Mouse (Mus musculus) ovary, adult 18-20 months (tissue): ENCODE results near the gene Nptxr.

ENCODE experiments used
- DNase-seq: peaks from one replicate; pipeline ENCODE4 v3.0.0; 2022; ENCODE audit warnings: low spot score, mixed read lengths

Nptxr gene

GRCm38 (mm10) chr15:79804352-79805071, at the start of gene Nptxr:
TSS of gene Nptxr (minus strand) at chr15:79804766.
- DNase-seq, result no peak

- no peak for DNase-seq
These were observed 45.6 kb upstream of the Nptxr start for GRCm38 (mm10) chr15:79850143-79850542.

DNA sequence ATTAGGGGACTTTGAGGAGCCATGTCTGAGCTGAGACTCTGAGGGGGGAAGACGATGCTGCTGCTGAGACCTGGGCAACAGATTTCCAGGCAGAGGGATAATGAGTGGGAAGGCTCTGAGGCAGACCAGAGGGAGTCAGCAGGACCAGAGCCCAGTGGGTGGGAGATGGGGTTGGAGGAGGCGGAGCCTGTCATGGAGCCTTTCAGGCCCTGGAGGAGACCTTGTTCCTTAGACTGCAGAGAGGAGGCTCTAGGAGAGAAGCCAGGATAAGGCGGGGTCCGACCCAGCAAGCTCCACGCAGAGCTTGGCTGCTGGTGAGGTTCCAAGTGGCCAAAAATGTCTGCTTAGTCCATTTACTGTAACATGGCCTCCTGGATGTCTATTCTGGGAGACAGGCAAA, 42.5 kb upstream of the Nptxr start:
- DNase-seq, result no peak

- DNase-seq, result no peak
These were observed 41.4 kb upstream of the Nptxr start for GRCm38 (mm10) chr15:79845986-79846385.

DNA sequence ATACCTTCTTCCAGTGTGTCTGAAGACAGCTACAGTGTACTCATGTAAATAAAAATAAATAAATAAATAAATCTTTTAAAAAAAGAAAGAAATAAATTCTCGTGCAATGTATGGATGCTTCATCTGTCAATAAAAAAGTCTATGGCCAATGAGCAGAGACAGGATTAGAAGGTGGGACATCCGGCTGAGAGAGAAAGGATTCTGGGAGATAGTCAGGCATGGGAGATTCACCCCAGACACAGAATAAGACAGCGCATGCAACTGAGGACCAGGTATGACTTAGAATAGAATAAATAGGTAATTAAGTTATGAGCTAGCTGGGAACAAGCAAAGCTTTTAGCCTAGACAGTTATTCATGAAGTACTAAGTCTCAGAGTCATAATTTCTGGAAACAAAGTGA, 38.4 kb upstream of the Nptxr start:
- no peak for DNase-seq

DNA sequence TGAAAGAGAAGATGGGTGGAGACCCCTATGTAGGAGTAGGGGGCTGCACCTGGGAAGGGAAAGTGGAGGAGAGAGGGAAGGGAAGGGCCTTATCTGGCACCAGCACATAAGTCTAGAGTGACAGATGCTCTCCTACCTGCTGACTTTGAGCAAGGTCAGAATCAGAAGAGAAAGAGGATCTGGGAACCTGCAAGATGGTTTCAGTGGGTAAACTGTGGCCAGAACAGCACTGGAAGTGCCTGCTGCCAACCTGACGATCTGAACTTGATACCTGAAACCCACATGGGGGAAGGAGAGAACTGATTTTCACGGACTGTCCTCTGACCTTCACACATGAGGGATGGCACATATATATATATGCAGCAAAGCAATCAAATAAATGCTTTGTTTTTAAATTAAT, 35.7 kb upstream of the Nptxr start:
- DNase-seq, result no peak

GRCm38 (mm10) chr15:79834881-79835260, 30.3 kb upstream of the Nptxr start:
- no peak for DNase-seq

GRCm38 (mm10) chr15:79834130-79834880, 29.7 kb upstream of the Nptxr start, which contains the start of the genes Npcd and Cbx6:
TSS of gene Npcd (minus strand) at chr15:79834237.
TSS of gene Cbx6 (minus strand) at chr15:79834688.
- peak; percentile 95 for DNase-seq

DNA sequence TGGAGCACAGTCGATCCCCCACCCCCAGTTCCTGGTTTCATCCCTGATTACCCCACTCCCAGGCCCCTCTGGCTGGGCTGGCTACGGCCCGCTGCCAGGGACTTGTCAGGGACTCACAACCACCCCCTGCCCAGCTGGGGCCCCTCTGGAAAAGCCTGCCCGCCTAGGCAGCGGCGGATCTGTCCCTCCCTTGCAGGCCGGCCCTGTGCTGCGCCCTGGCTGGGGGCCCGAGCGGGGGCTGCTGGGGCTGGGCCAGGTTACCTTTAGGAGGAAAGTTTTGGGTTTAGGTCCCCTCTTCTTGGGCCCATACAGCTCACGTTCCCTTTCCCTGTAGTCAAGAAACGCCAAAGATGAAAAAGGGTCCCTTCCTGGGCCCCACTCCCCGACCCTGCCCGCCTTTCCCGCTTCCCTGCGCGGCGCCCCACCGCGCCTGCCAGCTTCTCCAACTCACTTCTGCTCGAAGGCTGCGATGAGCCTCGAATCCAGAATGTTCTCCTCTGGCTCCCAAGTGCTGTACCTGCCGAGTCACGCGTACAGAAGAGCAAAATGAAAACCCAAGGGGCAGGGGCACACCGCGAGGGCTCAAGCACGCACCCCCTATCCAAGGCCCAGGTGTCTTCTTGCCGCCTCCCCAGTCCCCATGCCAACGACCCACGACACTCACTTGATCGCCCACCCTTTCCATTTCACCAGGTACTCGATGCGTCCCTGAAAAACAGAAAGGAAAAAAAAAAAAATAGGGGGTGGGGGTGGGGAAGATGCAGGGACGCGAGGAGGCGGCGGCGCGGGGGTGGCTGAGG, 28.9 kb upstream of the Nptxr start:
- DNase-seq, result no peak

DNA sequence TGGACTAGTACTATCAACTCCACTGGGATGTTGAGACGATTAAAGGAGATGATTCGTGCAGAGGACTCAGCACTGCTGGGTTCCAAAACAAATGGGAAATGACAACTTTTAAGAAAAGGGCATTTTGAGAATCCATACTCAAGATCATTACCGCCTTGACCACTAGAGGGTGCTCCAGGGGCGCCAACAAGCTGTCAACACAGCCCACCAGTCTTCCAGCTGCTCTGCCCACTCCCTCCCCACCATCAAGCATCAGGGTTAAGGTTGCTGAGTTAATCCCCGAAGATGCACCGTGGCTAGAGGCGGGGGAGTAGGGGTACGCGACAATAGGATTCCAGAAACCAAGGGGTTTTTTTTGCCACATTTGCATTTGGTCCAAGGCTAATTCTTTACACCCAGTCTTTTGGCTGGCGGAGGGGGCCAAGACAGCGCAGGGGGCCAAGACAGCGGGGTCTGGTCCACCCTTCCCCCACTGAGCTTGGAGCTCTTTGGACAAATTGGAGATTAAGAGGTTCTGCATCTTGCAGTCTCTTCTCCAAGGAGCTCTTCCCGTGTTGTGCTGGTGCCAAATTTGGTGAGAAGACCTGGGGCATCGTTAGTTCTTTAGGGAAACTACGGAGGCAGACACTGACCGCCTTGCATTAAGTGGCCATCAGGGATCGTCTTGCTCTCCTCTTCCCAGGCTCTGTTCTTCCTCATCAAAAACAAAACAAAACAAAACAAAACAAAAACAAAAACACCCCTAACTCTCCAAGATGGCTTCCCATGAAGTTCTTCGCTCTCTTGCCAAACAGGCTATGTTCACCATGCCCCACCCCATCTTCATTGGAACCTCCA, 27.7 kb upstream of the Nptxr start:
- DNase-seq, result no peak

DNA sequence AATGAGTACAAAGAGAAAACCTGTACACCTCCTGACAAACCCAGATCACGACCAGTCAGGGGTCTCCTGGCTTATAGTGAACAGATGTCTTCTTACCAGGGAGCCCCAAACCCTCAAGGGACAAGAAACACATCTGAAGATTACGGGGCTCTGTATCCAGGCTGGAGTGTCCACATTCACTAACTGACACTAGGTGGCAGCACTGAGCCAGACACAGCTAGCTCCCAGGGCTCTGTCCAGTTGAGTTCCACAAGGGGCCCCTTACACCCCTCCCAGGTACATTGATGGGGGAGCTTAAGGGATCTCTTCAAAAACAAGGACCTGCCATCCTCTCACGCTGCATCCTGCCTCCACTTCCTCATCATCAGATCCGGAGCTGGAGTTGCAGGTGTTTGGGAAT, 25.8 kb upstream of the Nptxr start:
- DNase-seq, result no peak

GRCm38 (mm10) chr15:79829431-79829830, 24.9 kb upstream of the Nptxr start:
- DNase-seq, result no peak

DNA sequence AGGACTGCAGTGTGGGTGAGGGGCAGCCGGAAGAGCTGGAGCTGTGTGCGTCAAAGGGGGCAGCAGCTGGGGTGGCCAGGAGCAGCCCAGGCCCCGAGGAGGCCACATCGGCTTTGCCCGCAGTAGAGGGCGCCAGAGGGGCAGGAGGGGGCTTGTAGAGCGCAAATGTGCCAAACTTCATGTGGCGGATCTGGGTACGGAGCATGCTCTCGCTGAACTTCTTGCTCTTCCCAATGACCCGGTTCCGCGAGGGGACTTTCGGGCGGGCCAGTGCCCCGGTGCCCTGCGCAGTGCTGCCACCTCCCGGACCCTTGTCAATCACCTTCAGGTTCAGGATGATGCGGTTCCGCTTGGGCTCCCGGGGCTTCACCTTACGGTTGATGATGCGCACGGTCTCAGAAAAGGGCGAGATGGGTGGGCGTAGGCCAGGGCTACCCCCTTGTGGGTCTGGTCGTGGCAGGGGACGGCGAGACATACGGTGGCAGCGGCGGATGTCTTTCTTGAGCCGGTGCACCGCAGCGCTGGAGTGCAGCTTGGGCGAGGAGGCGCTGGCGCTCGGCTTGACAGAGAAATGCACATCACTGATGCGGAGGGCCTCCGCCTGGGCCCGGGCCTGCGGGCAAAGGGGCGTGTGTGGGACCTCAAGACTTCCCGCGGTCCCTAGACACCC, 23.9 kb upstream of the Nptxr start:
- DNase-seq, result no peak

DNA sequence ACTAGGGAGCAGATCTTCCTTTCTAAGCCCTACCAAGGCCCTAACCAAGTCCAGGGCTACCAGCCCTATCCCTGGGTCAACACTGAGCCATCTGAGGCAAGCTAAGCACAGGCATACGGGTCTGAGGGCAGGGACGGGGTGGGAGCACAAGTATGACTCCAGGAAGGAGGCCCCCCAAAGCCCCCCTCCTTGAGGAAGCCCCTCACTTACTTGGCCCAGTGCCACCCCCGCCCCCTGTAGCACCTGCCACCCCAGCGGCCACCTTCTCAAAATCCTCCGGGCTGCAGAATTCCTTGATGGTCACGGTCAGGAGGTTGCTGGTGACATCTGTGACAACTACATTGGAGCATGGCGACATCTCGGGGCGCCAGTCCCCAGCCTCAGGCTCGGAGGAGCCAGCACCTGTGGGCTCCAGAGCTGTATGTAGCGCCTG, 23.2 kb upstream of the Nptxr start:
- DNase-seq, result no peak

DNA sequence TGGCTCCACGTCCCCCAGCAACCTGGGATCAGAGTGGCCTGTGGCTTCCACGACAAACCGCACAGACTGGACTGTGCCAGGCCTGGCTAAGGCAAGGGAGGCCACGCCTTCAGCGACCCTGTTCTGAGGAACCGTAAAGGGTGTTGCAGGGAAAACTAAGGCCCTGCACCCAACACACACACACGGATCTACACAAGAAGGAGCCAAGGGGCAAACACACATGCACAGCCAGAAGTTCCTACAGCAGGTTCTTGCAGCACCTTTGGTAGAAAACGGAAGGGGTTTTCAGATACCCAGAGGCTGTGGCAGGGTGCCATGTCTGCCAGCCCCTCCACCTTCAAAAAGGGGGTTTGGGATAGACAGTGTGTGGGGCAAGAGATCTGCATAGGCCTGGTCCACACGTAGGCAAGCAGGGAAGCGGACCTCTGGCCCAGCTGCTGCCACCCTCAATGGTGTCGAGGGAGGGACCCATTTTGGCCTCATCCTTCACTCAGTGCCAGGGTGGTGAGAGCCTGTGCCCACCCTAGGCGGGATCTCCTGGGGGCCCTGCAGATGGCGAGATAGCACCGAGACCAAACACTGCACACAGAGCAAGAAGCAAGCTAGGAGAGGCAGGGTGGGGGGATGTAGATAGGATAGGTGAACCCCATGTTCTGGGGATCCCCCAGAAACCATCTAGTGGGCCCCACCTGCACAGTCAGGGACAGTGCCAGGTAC, 22.7 kb upstream of the Nptxr start:
- DNase-seq, result no peak

- no peak for DNase-seq
These were observed 21.8 kb upstream of the Nptxr start for GRCm38 (mm10) chr15:79826221-79826935.

- no peak for DNase-seq
These were observed 20.7 kb upstream of the Nptxr start for GRCm38 (mm10) chr15:79825146-79825825.

DNA sequence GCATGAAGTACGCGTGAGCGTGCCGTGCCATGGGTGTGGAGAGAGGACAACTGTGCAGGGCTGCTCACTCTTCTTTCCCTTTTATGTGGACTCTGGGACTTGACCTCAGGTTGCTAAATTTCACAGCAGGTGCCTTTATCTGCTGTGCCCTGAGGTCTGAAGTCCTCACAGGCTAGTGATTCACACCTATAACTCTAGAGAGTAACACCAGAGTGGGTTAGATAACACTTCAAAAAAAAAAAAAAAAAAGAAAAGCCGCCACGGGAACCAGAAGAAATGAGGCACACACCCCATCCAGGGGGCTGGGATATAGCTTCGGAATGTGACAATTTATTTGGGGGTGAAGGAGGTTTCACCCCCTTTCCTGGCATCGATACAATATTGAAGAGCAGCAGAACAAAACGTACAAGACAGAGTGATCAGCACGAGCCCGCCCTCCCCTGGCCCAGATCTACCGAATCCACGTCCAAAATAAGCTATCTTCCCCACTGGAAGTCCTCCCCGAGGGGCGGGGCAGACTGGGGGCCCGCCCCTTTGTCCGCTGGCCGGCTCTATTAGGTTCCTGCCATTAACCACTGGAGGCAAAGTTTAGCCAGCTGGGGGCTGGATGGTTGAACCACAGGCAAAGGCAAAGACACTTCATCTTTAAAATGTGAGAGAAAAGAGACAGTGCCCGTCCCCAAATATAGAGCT, 19.2 kb upstream of the Nptxr start:
- DNase-seq, result peak; percentile 53
